20 mouse cellular contexts compared by ENCODE assay signal in the genomic region with DNA sequence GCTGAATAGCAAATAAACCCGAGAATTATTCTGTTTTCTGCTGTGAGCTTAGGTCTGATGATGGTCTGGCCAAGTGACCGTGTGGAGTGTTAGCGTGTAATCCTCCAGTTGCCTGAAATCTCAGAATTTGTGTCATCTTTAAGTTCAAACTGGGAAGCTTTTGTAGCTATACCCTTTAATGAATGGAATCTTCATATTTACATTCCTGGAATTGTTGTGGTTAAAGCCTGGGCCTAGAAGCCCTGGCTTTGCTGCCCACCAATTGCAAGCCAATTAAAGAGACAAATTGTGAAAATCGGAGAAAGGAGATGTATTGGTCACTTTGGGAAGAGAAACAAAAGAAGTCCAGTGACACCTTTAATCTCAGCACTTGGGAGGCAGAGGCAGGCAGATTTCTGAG. TPM values are rescaled to one million over a fixed set of nuclear protein-coding genes. Genes with fewer than 3 reads are reported as not detected.
DNase-seq lines count a peak whose midpoint lies in the region; ATAC-seq and TF ChIP-seq lines count a peak whose summit lies in the region.
"Had no signal": no experiment of that assay in that cellular context is flagged by ENCODE, and none has a peak within 500 bp of the region (broad histone marks: within the 10 kb centered on the region; RNA-seq: fewer than 3 reads in every experiment).

No protein-coding gene starts in this region.

- H3K4me3 ChIP-seq in lung, embryonic 15.5 days: no peak overlapping the region
- H3K4me3 ChIP-seq in myocyte: no peak overlapping the region
- H3K4me3 ChIP-seq in stomach, postnatal 0 days (ENCODE audit: low read depth, low read length): no peak overlapping the region
- H3K4me3 ChIP-seq in layer of hippocampus, adult 2 months: no peak overlapping the region
- H3K4me3 ChIP-seq: embryonic facial prominence, embryonic 15.5 days; forebrain, embryonic 15.5 days; heart, embryonic 13.5 days; hindbrain, embryonic 15.5 days had no signal

- no peak for TF ChIP-seq CTCF in stomach, postnatal 0 days (IDR thresholded peaks at IDR 0.05; ENCODE audit: low read depth)
- TF ChIP-seq CTCF in layer of hippocampus, adult 2 months (conservative IDR thresholded peaks at IDR 0.05): no peak

- H3K4me2 ChIP-seq in lung, embryonic 15.5 days: no peak overlapping the region
- peak overlapping the region; percentile 25 for H3K4me2 ChIP-seq in myocyte (ENCODE audit: low read depth)
- no peak overlapping the region for H3K4me2 ChIP-seq in stomach, postnatal 0 days (replicated peaks; ENCODE audit: low read depth)
- H3K4me2 ChIP-seq: embryonic facial prominence, embryonic 15.5 days; forebrain, embryonic 15.5 days; heart, embryonic 13.5 days; hindbrain, embryonic 15.5 days had no signal

- no peak overlapping the region for H3ac ChIP-seq in myocyte (ENCODE audit: control insufficient read depth, insufficient read length)

- peak overlapping the region; percentile 21 for H3K27ac ChIP-seq in lung, embryonic 15.5 days
- peak overlapping the region; percentile 70; the same call in 1 of the 2 replicates for H3K27ac ChIP-seq in stomach, postnatal 0 days (replicated peaks)
- H3K27ac ChIP-seq in layer of hippocampus, adult 2 months: no peak overlapping the region
- H3K27ac ChIP-seq: embryonic facial prominence, embryonic 15.5 days; forebrain, embryonic 15.5 days; hindbrain, embryonic 15.5 days had no signal

- H3K4me1 ChIP-seq in lung, embryonic 15.5 days: peaks cover 56% of the 10 kb centered on the region
- peaks cover 9% of the 10 kb centered on the region for H3K4me1 ChIP-seq in stomach, postnatal 0 days (replicated peaks; ENCODE audit: control insufficient read depth, insufficient read depth)

- no peaks in the 10 kb centered on the region for H3K36me3 ChIP-seq in lung, embryonic 15.5 days
- H3K36me3 ChIP-seq in myocyte (ENCODE audit: control insufficient read depth, insufficient read depth): no peaks in the 10 kb centered on the region
- no peaks in the 10 kb centered on the region for H3K36me3 ChIP-seq in stomach, postnatal 0 days (ENCODE audit: control insufficient read depth, insufficient read depth, low read length)
- H3K36me3 ChIP-seq: embryonic facial prominence, embryonic 15.5 days; forebrain, embryonic 15.5 days; hindbrain, embryonic 15.5 days had no signal

- no peaks in the 10 kb centered on the region for H3K9me3 ChIP-seq in lung, embryonic 15.5 days
- no peaks in the 10 kb centered on the region for H3K9me3 ChIP-seq in stomach, postnatal 0 days (ENCODE audit: control insufficient read depth, low read length)
- H3K9me3 ChIP-seq: embryonic facial prominence, embryonic 15.5 days; forebrain, embryonic 15.5 days; heart, embryonic 13.5 days; hindbrain, embryonic 15.5 days had no signal

- no peaks in the 10 kb centered on the region for H3K27me3 ChIP-seq in lung, embryonic 15.5 days
- no peaks in the 10 kb centered on the region for H3K27me3 ChIP-seq in myocyte (ENCODE audit: control insufficient read depth, insufficient read depth, insufficient read length)
- H3K27me3 ChIP-seq in stomach, postnatal 0 days (ENCODE audit: control insufficient read depth, insufficient read depth, low read length): no peaks in the 10 kb centered on the region
- H3K27me3 ChIP-seq: embryonic facial prominence, embryonic 15.5 days; forebrain, embryonic 15.5 days; heart, embryonic 13.5 days; hindbrain, embryonic 15.5 days had no signal

- no peak for TF ChIP-seq EP300 in stomach, postnatal 0 days (optimal IDR thresholded peaks at IDR 0.05)

- no peak; the same call in 1 of the 2 replicates for ATAC-seq in lung, embryonic 15.5 days (ENCODE audit: borderline replicate concordance, extremely low read depth, low FRiP score, low TSS enrichment)
- no peak for ATAC-seq in stomach, postnatal 0 days (ENCODE audit: low FRiP score, low TSS enrichment)
- ATAC-seq: forebrain, embryonic 15.5 days had no signal

- TF ChIP-seq POLR2A in myocyte (IDR thresholded peaks at IDR 0.05; ENCODE audit: insufficient read length, low read depth): no peak

- DNase-seq in lung, postnatal 25 days (ENCODE audit: low spot score): no peak
- peak; percentile 74 for DNase-seq in Muller cell, postnatal 12 days (ENCODE audit: inconsistent ontology term)
- no peak for DNase-seq in stomach, postnatal 0 days (ENCODE audit: low spot score)
- no peak for DNase-seq in adrenal gland, adult 2 months
- DNase-seq in layer of hippocampus, adult 2 months (ENCODE audit: low spot score in 2 of 2): no peak
- DNase-seq: adrenal gland, adult 8-10 months; adrenal gland, postnatal 36 days; cerebellum, adult 11 months; cerebellum, adult 8-10 months; cerebellum, postnatal 14 days; embryo, embryonic 11 days; gastrocnemius, postnatal 14 days; heart, postnatal 36 days had no signal

- H3K9ac ChIP-seq in lung, embryonic 15.5 days: no peak overlapping the region
- H3K9ac ChIP-seq in stomach, postnatal 0 days (ENCODE audit: low read length): no peak overlapping the region
- H3K9ac ChIP-seq: embryonic facial prominence, embryonic 15.5 days; forebrain, embryonic 15.5 days; heart, embryonic 13.5 days; hindbrain, embryonic 15.5 days had no signal

- WGBS in lung, embryonic 15.5 days: 37% methylated on average over 4 of the region's 4 CpGs
- 57% methylated on average over 4 of the region's 4 CpGs for WGBS in stomach, postnatal 0 days

- no peaks in the 10 kb centered on the region for H3K79me2 ChIP-seq in myocyte (ENCODE audit: control insufficient read depth, insufficient read depth)

TF ChIP-seq in myocyte, 11 proteins besides CTCF, POLR2A, EP300 and RAD21:
- TF ChIP-seq REST (IDR thresholded peaks at IDR 0.05; ENCODE audit: insufficient read depth, insufficient read length) (no peak), CEBPB (IDR thresholded peaks at IDR 0.05; ENCODE audit: insufficient read depth, poor library complexity, severe bottlenecking) (no peak), SRF (IDR thresholded peaks at IDR 0.05; ENCODE audit: control insufficient read depth, insufficient read length, low read depth) (no peak), USF1 (IDR thresholded peaks at IDR 0.05; ENCODE audit: low read depth) (no peak), MYOD1 (IDR thresholded peaks at IDR 0.05; ENCODE audit: control insufficient read depth in 1 of 3, insufficient read length in 2 of 3, low read depth in 2 of 3) (no peak), E2F4 (IDR thresholded peaks at IDR 0.05; ENCODE audit: insufficient read depth) (no peak), TCF12 (IDR thresholded peaks at IDR 0.05; ENCODE audit: insufficient read depth, poor library complexity, severe bottlenecking) (no peak), TCF3 (IDR thresholded peaks at IDR 0.05; ENCODE audit: insufficient read length, low read depth) (no peak), MAX (IDR thresholded peaks at IDR 0.05; ENCODE audit: low read depth) (no peak), MYOG (IDR thresholded peaks at IDR 0.05; ENCODE audit: control insufficient read depth in 1 of 3, insufficient read depth in 1 of 3, insufficient read length in 2 of 3, low read depth in 2 of 3) (no peak), POLR2AphosphoS2 (IDR thresholded peaks at IDR 0.05; ENCODE audit: insufficient read length, low read depth) (no peak)

RNA-seq across cellular contexts. Expression of a gene that starts 6.6 kb away (rescaled TPM):
- polyA plus RNA-seq in lung, embryonic 15.5 days (2015; fragmentation: Nextera tagmentation; extraction: Ambion mirVana): 28.4 and 28.9 TPM in 2 replicates
- 4.4 TPM for polyA plus RNA-seq in myocyte (2012; fragmentation: generic; extraction: Trizol)
- polyA plus RNA-seq in stomach, postnatal 0 days (2015; fragmentation: Nextera tagmentation; extraction: Ambion mirVana): 19.6 and 22.2 TPM in 2 replicates
- 10 to 100 TPM; 23.0 to 31.9 TPM for total RNA-seq in adrenal gland, adult 2 months (2021)
- 4.3 and 4.8 TPM in 2 replicates for polyA plus RNA-seq in adrenal gland, adult 2 months (2012; rRNA removed)
- 10 to 100 TPM; 33.3 to 33.9 TPM for total RNA-seq in layer of hippocampus, adult 2 months (2021)
- total RNA-seq: MEL had no signal
